Mouse (Mus musculus): ENCODE results near the gene Epha1.

- TF ChIP-seq CTCF (IDR thresholded peaks at IDR 0.05; ENCODE audit: borderline replicate concordance, insufficient read depth, low read depth, low read length), result no peak; the same call in 1 of the 2 replicates
- TF ChIP-seq POLR2A (IDR thresholded peaks at IDR 0.05; ENCODE audit: borderline replicate concordance, insufficient read depth, low read length), result peak; percentile 76
Observed at GRCm38 (mm10) chr6:42349426-42350020, 23.5 kb downstream of the Epha1 start, which contains the start of gene Zyx.

Data from cerebellum, adult 2 months (tissue).